Mouse (Mus musculus) thymus, adult 2 months (tissue): ENCODE measurements around the gene Cckbr.

ENCODE experiments used
- CTCF ChIP-seq: fragments of 200-500 bp; IDR thresholded peaks from 2 replicates; pipeline ENCODE4 v1.5.1; 2012; ENCODE audit warnings: mild to moderate bottlenecking, control low read depth, low read length, moderate library complexity, borderline replicate concordance; ENCODE audit not compliant: control insufficient read depth, poor library complexity, insufficient read depth; ENCODE audit errors: extremely low read depth
- POLR2A ChIP-seq: fragments of 200-500 bp; IDR thresholded peaks from 2 replicates; pipeline ENCODE4 v1.6.1; 2012; ENCODE audit warnings: mild to moderate bottlenecking, low read length, control low read depth, moderate library complexity; ENCODE audit not compliant: control insufficient read depth, poor library complexity, insufficient read depth; ENCODE audit errors: extremely low read depth

DNA sequence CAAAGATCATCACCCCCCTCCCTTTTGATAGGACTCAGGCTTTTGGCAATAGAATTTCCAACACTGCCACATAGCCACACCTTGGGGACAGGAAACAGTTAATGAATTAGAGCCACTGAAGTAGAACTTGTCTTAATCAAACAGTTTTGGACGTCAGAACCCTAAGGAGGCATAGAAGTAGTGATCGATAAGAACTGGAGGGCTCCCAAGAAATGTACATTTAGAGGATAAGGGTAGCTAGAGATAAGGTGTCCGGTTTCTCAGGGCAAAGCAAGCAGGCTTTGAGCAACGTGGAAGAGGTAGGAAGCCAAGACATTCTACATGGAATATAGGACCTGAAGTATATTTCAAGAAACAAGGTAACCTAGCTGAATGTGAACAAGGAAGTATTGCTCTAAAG is 15.9 kb downstream of the Cckbr start:
- TF ChIP-seq CTCF (no peak), POLR2A (no peak)
